8 mouse cellular contexts compared by ENCODE assay signal in the genomic region with DNA sequence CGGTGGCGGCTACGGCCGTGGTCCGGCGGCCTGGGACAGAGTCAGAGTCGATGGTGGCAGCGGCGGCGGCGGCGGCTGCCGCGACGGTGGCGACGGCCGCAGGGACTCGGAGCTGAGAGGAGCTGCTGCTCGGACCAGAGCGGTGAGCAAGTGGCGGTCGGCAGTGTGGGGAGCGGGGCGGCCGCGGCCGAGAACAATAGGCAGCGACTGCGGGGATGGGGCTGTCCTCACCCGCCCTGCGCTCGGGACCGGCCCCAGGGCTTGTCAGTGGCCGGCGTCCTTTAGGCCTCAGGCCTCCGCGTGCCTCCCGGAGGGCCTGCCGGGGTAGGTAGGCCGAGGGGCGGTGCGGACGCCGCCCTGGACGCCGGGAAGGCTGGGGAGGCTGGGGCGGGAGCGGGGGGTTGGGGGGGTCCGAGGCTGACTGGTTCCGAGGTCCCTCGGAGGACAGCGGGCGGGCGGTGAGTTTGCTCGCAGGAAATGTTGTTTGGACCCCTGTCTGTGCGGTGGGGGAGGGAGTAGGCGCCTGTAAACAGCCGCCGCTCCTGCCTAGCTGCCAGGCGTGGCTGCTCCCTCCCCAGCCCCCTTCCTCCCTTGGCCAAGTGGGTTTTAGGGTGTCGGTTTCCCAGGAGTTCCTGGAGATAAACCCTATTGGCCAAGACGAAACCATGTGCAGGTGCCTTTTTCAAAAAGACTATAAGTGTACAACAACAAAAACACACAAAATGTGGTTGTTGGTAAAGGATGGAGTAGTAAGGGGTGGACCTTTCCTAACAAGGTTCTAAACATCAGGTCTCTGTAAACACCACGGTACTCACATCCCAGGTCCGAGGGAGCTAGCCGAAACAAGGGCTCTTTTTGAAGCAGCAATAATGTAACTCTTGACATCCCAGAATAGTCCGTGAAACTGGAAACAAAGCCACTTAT. TPM values are rescaled to one million over a fixed set of nuclear protein-coding genes. Genes with fewer than 3 reads are reported as not detected.
DNase-seq lines count a peak whose midpoint lies in the region; ATAC-seq and TF ChIP-seq lines count a peak whose summit lies in the region.

No protein-coding gene starts in this region.

- peaks cover 17% of the 10 kb centered on the region for H3K4me1 ChIP-seq in G1E (ENCODE audit: insufficient read depth, low read depth, low read length)
- H3K4me1 ChIP-seq in brown adipose tissue, adult 24 weeks (ENCODE audit: control insufficient read depth, insufficient read depth, insufficient read length, low read length) = peaks cover 10% of the 10 kb centered on the region
- peaks cover 19% of the 10 kb centered on the region for H3K4me1 ChIP-seq in forebrain, embryonic 13.5 days
- H3K4me1 ChIP-seq in heart, postnatal 0 days (ENCODE audit: control insufficient read depth, insufficient read depth) = peaks cover 14% of the 10 kb centered on the region
- H3K4me1 ChIP-seq in lung, embryonic 16.5 days (replicated peaks; ENCODE audit: control insufficient read depth, insufficient read depth, low read length) = peaks cover 7% of the 10 kb centered on the region

- ATAC-seq in G1E (ENCODE audit: extremely low read depth, insufficient number of reproducible peaks, low FRiP score, poor library complexity, severe bottlenecking) = no peak
- peak; percentile 80 for ATAC-seq in forebrain, embryonic 13.5 days
- peak; percentile 59 for ATAC-seq in heart, postnatal 0 days (ENCODE audit: insufficient read depth, low read depth)
- ATAC-seq in lung, embryonic 16.5 days (ENCODE audit: low read depth) = peak; percentile 72

- peak overlapping the region; percentile 81 for H3K27ac ChIP-seq in brown adipose tissue, adult 24 weeks (replicated peaks; ENCODE audit: low read depth, low read length)
- H3K27ac ChIP-seq in forebrain, embryonic 13.5 days = peak overlapping the region; percentile 87
- H3K27ac ChIP-seq in heart, postnatal 0 days (ENCODE audit: low read depth) = peak overlapping the region; percentile 97
- H3K27ac ChIP-seq in lung, embryonic 16.5 days (ENCODE audit: low read length) = peak overlapping the region; percentile 92

- under 1% methylated on average over 66 of the region's 67 CpGs for WGBS in forebrain, embryonic 13.5 days
- WGBS in heart, postnatal 0 days = 0% methylated on average over 53 of the region's 67 CpGs
- under 1% methylated on average over 46 of the region's 67 CpGs for WGBS in lung, embryonic 16.5 days

- peak overlapping the region; percentile 97 for H3K4me3 ChIP-seq in G1E (ENCODE audit: low read depth, low read length)
- H3K4me3 ChIP-seq in brown adipose tissue, adult 24 weeks (ENCODE audit: insufficient read depth, low read depth, low read length) = peak overlapping the region; percentile 88
- H3K4me3 ChIP-seq in forebrain, embryonic 13.5 days = peak overlapping the region; percentile 95
- peak overlapping the region; percentile 94 for H3K4me3 ChIP-seq in heart, postnatal 0 days (ENCODE audit: low read depth, low read length)
- H3K4me3 ChIP-seq in lung, embryonic 16.5 days (ENCODE audit: low read length) = peak overlapping the region; percentile 97

- no peaks in the 10 kb centered on the region for H3K9me3 ChIP-seq in G1E (replicated peaks)
- H3K9me3 ChIP-seq in forebrain, embryonic 13.5 days (replicated peaks) = no peaks in the 10 kb centered on the region
- H3K9me3 ChIP-seq in heart, postnatal 0 days (replicated peaks; ENCODE audit: control insufficient read depth, low read length) = no peaks in the 10 kb centered on the region
- H3K9me3 ChIP-seq in lung, embryonic 16.5 days (ENCODE audit: control insufficient read depth, low read length) = no peaks in the 10 kb centered on the region

- TF ChIP-seq EP300 in heart, postnatal 0 days (IDR thresholded peaks at IDR 0.05; ENCODE audit: low read depth) = no peak

- TF ChIP-seq CTCF in G1E (IDR thresholded peaks at IDR 0.05; ENCODE audit: low read depth, low read length) = no peak
- TF ChIP-seq CTCF in heart, postnatal 0 days (IDR thresholded peaks at IDR 0.05; ENCODE audit: low read depth) = no peak

- peak overlapping the region; percentile 97 for H3K9ac ChIP-seq in forebrain, embryonic 13.5 days
- H3K9ac ChIP-seq in heart, postnatal 0 days (replicated peaks; ENCODE audit: low read depth, low read length) = peak overlapping the region; percentile 96
- peak overlapping the region; percentile 98 for H3K9ac ChIP-seq in lung, embryonic 16.5 days (ENCODE audit: low read length)

- peaks cover 11% of the 10 kb centered on the region for H3K36me3 ChIP-seq in G1E (replicated peaks)
- no peaks in the 10 kb centered on the region for H3K36me3 ChIP-seq in forebrain, embryonic 13.5 days (ENCODE audit: poor library complexity, severe bottlenecking)
- H3K36me3 ChIP-seq in heart, postnatal 0 days (replicated peaks; ENCODE audit: control insufficient read depth, insufficient read depth, low read length) = no peaks in the 10 kb centered on the region
- no peaks in the 10 kb centered on the region for H3K36me3 ChIP-seq in lung, embryonic 16.5 days (ENCODE audit: control insufficient read depth, insufficient read depth, low read length)

- peak overlapping the region; percentile 75 for H3K4me2 ChIP-seq in forebrain, embryonic 13.5 days
- H3K4me2 ChIP-seq in heart, postnatal 0 days (ENCODE audit: low read depth, low read length) = peak overlapping the region; percentile 77
- H3K4me2 ChIP-seq in lung, embryonic 16.5 days (ENCODE audit: low read depth, low read length) = peak overlapping the region; percentile 69

- H3K27me3 ChIP-seq in G1E (ENCODE audit: insufficient read depth, low read length) = peaks cover 4% of the 10 kb centered on the region; the same call in 1 of the 2 replicates
- H3K27me3 ChIP-seq in forebrain, embryonic 13.5 days = no peaks in the 10 kb centered on the region
- H3K27me3 ChIP-seq in heart, postnatal 0 days (ENCODE audit: control insufficient read depth, insufficient read depth, low read length) = no peaks in the 10 kb centered on the region
- no peaks in the 10 kb centered on the region for H3K27me3 ChIP-seq in lung, embryonic 16.5 days (ENCODE audit: control insufficient read depth, insufficient read depth, low read depth, low read length)

- peak; percentile 40 for DNase-seq in G1E (ENCODE audit: low spot score)
- peak; percentile 69 for DNase-seq in heart, postnatal 0 days (ENCODE audit: low spot score)
- peak; percentile 13 to 56 for DNase-seq in layer of hippocampus, adult 18-20 months (ENCODE audit: low spot score in 2 of 2)
- peak; percentile 36 for DNase-seq in ovary, postnatal 14 days (ENCODE audit: low spot score)
- DNase-seq in thymus, postnatal 36 days = peak; percentile 59 to 72

RNA-seq across cellular contexts. Expression of gene Rc3h1, which starts 0.6 kb away (rescaled TPM):
- total RNA-seq in G1E (2014; fragmentation: Nextera tagmentation) (46.5 and 53.6 TPM in 2 replicates), G1E (2017) (19.5 and 27.0 TPM in 2 replicates)
- 0.90 and 1.3 TPM in 2 replicates for polyA plus RNA-seq in G1E (2012)
- 13.5 and 13.6 TPM in 2 replicates for polyA plus RNA-seq in brown adipose tissue, adult 24 weeks (2012; ENCODE audit: insufficient read depth, insufficient read length, missing spikeins)
- polyA plus RNA-seq in forebrain, embryonic 13.5 days (2015; fragmentation: Nextera tagmentation; extraction: Ambion mirVana) = 7.9 and 8.1 TPM in 2 replicates
- 22.5 and 32.6 TPM in 2 replicates for total RNA-seq in heart, postnatal 0 days (2014; rRNA removed; ENCODE audit: low replicate concordance)
- polyA plus RNA-seq in heart, postnatal 0 days (2015; fragmentation: Nextera tagmentation; extraction: Ambion mirVana) = 4.7 and 4.9 TPM in 2 replicates
- total RNA-seq in layer of hippocampus, adult 18-20 months (2021) = 10 to 100 TPM; 40.8 to 41.3 TPM
- polyA plus RNA-seq in lung, embryonic 16.5 days (2015; fragmentation: Nextera tagmentation; extraction: Ambion mirVana) = 7.2 and 8.1 TPM in 2 replicates
